Mouse (Mus musculus) embryonic facial prominence, embryonic 10.5 days (tissue): ENCODE results near the gene Dtnbp1. TPM values are rescaled to one million over a fixed set of nuclear protein-coding genes. Genes with fewer than 3 reads are reported as not detected.

ENCODE experiments used
- DNase-seq: peaks from one replicate; pipeline ENCODE4 v3.0.0-alpha.2; 2017; ENCODE audit warnings: low spot score
- H3K27ac ChIP-seq: fragments of 300-500 bp; sonication (generic); replicated peaks from 2 replicates; pipeline ENCODE4 v1.5.1; 2016; ENCODE audit warnings: mild to moderate bottlenecking
- H3K27me3 ChIP-seq: fragments of 300-500 bp; sonication (generic); replicated peaks from 2 replicates; pipeline ENCODE4 v1.6.1; 2016; ENCODE audit warnings: low read depth, mild to moderate bottlenecking; ENCODE audit not compliant: poor library complexity, severe bottlenecking
- H3K36me3 ChIP-seq: fragments of 300-500 bp; sonication (generic); replicated peaks from 2 replicates; pipeline ENCODE4 v1.6.1; 2016; ENCODE audit warnings: mild to moderate bottlenecking, moderate library complexity
- H3K4me1 ChIP-seq: fragments of 300-500 bp; sonication (generic); 2 replicates; pipeline ENCODE4 v1.6.1; 2016
- H3K4me3 ChIP-seq: fragments of 300-500 bp; sonication (generic); 2 replicates; pipeline ENCODE4 v1.5.1; 2016; ENCODE audit warnings: mild to moderate bottlenecking, moderate library complexity
- H3K9me3 ChIP-seq: fragments of 300-500 bp; sonication (generic); 2 replicates; pipeline ENCODE4 v1.6.1; 2016; ENCODE audit warnings: mild to moderate bottlenecking
- WGBS: fragments of 180-500 bp; shearing (Covaris S2); methylation state at CpG from one replicate; pipeline ENCODE4 v1.1.7; 2016; 5-methylcytosine and 5-hydroxymethylcytosine counted together
- polyA plus RNA-seq: library from polyadenylated mRNA; unstranded; fragments of >200 nt; fragmentation: Nextera tagmentation; extraction: Ambion mirVana; gene quantifications from 2 replicates; pipeline ENCODE4 v1.2.1, GENCODE M21; 2016

Gene Dtnbp1
- polyA plus RNA-seq, 1 experiment from 2014 or later, result 86.3 TPM

- Histone ChIP-seq H3K4me1 (peaks cover 20% of the 10 kb centered on the region), H3K4me3 (no peak overlapping the region), H3K9me3 (0 out of 2 replicates have a peak, but pooled peaks cover 4% of the 10 kb centered on the region), H3K27ac (no peak overlapping the region), H3K36me3 (no peaks in the 10 kb centered on the region), H3K27me3 (0 out of 2 replicates have a peak, but pooled peaks cover 3% of the 10 kb centered on the region)
- 87% methylated on average over 1 of the region's 1 CpGs for WGBS
- DNase-seq, result no peak
Observed at GRCm38 (mm10) chr13:45029791-45030190, 27.8 kb upstream of the Dtnbp1 start.

- DNase-seq, result no peak
- WGBS, result 93% methylated on average over 3 of the region's 3 CpGs
- H3K36me3 ChIP-seq, result no peaks in the 10 kb centered on the region
- no peaks in the 10 kb centered on the region for H3K9me3 ChIP-seq
- H3K4me1 ChIP-seq, result peaks cover 14% of the 10 kb centered on the region
- H3K27ac ChIP-seq, result no peak overlapping the region
- no peaks in the 10 kb centered on the region for H3K27me3 ChIP-seq
- no peak overlapping the region for H3K4me3 ChIP-seq
Observed at GRCm38 (mm10) chr13:45026291-45026690, 24.3 kb upstream of the Dtnbp1 start.

GRCm38 (mm10) chr13:45024821-45025220, 22.9 kb upstream of the Dtnbp1 start:
- Histone ChIP-seq H3K27me3 (no peaks in the 10 kb centered on the region), H3K9me3 (no peaks in the 10 kb centered on the region), H3K36me3 (no peaks in the 10 kb centered on the region), H3K27ac (no peak overlapping the region; the same call in 1 of the 2 replicates), H3K4me3 (no peak overlapping the region), H3K4me1 (peaks cover 9% of the 10 kb centered on the region)
- 79% methylated on average over 10 of the region's 10 CpGs for WGBS
- DNase-seq, result no peak

GRCm38 (mm10) chr13:45023356-45024150, 21.6 kb upstream of the Dtnbp1 start:
- no peak overlapping the region for H3K4me3 ChIP-seq
- peaks cover 9% of the 10 kb centered on the region for H3K4me1 ChIP-seq
- no peaks in the 10 kb centered on the region for H3K27me3 ChIP-seq
- no peaks in the 10 kb centered on the region for H3K9me3 ChIP-seq
- H3K27ac ChIP-seq, result no peak overlapping the region
- H3K36me3 ChIP-seq, result no peaks in the 10 kb centered on the region
- no peak for DNase-seq
- WGBS, result 73% methylated on average over 20 of the region's 20 CpGs

GRCm38 (mm10) chr13:45008150-45008549, 6.2 kb upstream of the Dtnbp1 start:
- H3K36me3 ChIP-seq, result no peaks in the 10 kb centered on the region
- peak; percentile 46 for DNase-seq
- no peak overlapping the region for H3K4me3 ChIP-seq
- H3K27me3 ChIP-seq, result no peaks in the 10 kb centered on the region
- H3K27ac ChIP-seq, result no peak overlapping the region
- no peaks in the 10 kb centered on the region for H3K9me3 ChIP-seq
- WGBS, result 85% methylated on average over 7 of the region's 7 CpGs
- H3K4me1 ChIP-seq, result peaks cover 24% of the 10 kb centered on the region

- Histone ChIP-seq H3K27me3 (no peaks in the 10 kb centered on the region), H3K9me3 (no peaks in the 10 kb centered on the region), H3K36me3 (no peaks in the 10 kb centered on the region), H3K4me1 (peaks cover 28% of the 10 kb centered on the region), H3K4me3 (no peak overlapping the region), H3K27ac (no peak overlapping the region)
- WGBS, result 80% methylated on average over 6 of the region's 6 CpGs
- no peak for DNase-seq
Observed at GRCm38 (mm10) chr13:45007726-45008125, 5.8 kb upstream of the Dtnbp1 start.

- no peaks in the 10 kb centered on the region for H3K36me3 ChIP-seq
- no peak overlapping the region for H3K27ac ChIP-seq
- H3K4me1 ChIP-seq, result peaks cover 36% of the 10 kb centered on the region
- H3K9me3 ChIP-seq, result no peaks in the 10 kb centered on the region
- 80% methylated on average over 5 of the region's 5 CpGs for WGBS
- peak; percentile 42 for DNase-seq
- H3K27me3 ChIP-seq, result no peaks in the 10 kb centered on the region
- H3K4me3 ChIP-seq, result no peak overlapping the region
Observed at GRCm38 (mm10) chr13:45006483-45006882, 4.5 kb upstream of the Dtnbp1 start.

GRCm38 (mm10) chr13:45005861-45006260, 3.9 kb upstream of the Dtnbp1 start:
- Histone ChIP-seq H3K4me1 (peaks cover 42% of the 10 kb centered on the region), H3K4me3 (no peak overlapping the region), H3K36me3 (no peaks in the 10 kb centered on the region), H3K9me3 (no peaks in the 10 kb centered on the region), H3K27me3 (no peaks in the 10 kb centered on the region), H3K27ac (0 out of 2 replicates have a peak overlapping the region, but pooled peaks have one; percentile 15)
- peak; percentile 55 for DNase-seq
- WGBS, result 51% methylated on average over 7 of the region's 7 CpGs

- 85% methylated on average over 5 of the region's 5 CpGs for WGBS
- H3K4me1 ChIP-seq, result peaks cover 50% of the 10 kb centered on the region
Observed at GRCm38 (mm10) chr13:45004987-45005592, 3.1 kb upstream of the Dtnbp1 start.

GRCm38 (mm10) chr13:45003026-45003425, 1.1 kb upstream of the Dtnbp1 start:
- Histone ChIP-seq H3K4me1 (peaks cover 54% of the 10 kb centered on the region), H3K9me3 (no peaks in the 10 kb centered on the region), H3K4me3 (no peak overlapping the region), H3K27ac (peak overlapping the region; percentile 93), H3K27me3 (no peaks in the 10 kb centered on the region), H3K36me3 (peaks cover 13% of the 10 kb centered on the region)
- no peak for DNase-seq
- WGBS, result 61% methylated on average over 5 of the region's 5 CpGs

More at GRCm38 (mm10) chr13:45004987-45005592, 3.1 kb upstream of the Dtnbp1 start:
- H3K4me3 ChIP-seq, result no peak overlapping the region
- H3K36me3 ChIP-seq, result no peaks in the 10 kb centered on the region
- no peaks in the 10 kb centered on the region for H3K27me3 ChIP-seq
- no peak overlapping the region for H3K27ac ChIP-seq
- DNase-seq, result no peak
- no peaks in the 10 kb centered on the region for H3K9me3 ChIP-seq

- H3K4me3 ChIP-seq, result peak overlapping the region; percentile 91
- peaks cover 18% of the 10 kb centered on the region for H3K36me3 ChIP-seq
- peak; percentile 77 for DNase-seq
- no peaks in the 10 kb centered on the region for H3K27me3 ChIP-seq
- H3K4me1 ChIP-seq, result peaks cover 42% of the 10 kb centered on the region
- peak overlapping the region; percentile 93 for H3K27ac ChIP-seq
- no peaks in the 10 kb centered on the region for H3K9me3 ChIP-seq
- under 1% methylated on average over 52 of the region's 52 CpGs for WGBS
Observed at GRCm38 (mm10) chr13:45001228-45001910, 578 bp downstream of the Dtnbp1 start.

GRCm38 (mm10) chr13:45000836-45001227, 1.1 kb downstream of the Dtnbp1 start:
- WGBS, result 23% methylated on average over 7 of the region's 7 CpGs
- Histone ChIP-seq H3K4me1 (peaks cover 36% of the 10 kb centered on the region), H3K27ac (peak overlapping the region; percentile 93; the same call in 1 of the 2 replicates)

More at GRCm38 (mm10) chr13:45000836-45001227, 1.1 kb downstream of the Dtnbp1 start:
- peak; percentile 60 for DNase-seq
- Histone ChIP-seq H3K9me3 (no peaks in the 10 kb centered on the region), H3K27me3 (no peaks in the 10 kb centered on the region), H3K36me3 (peaks cover 19% of the 10 kb centered on the region), H3K4me3 (peak overlapping the region; percentile 91)
